Mouse (Mus musculus) stomach, postnatal 0 days (tissue): ENCODE data around the gene Lyrm9.

Experiments
- CTCF ChIP-seq: IDR thresholded peaks from 2 replicates; pipeline ENCODE4 v1.5.1; 2016; ENCODE audit warnings: antibody characterized with exemption, low read depth, mild to moderate bottlenecking, moderate library complexity
- EP300 ChIP-seq: optimal IDR thresholded peaks from 2 replicates; pipeline ENCODE3; 2016; ENCODE audit warnings: antibody characterized with exemption

DNA sequence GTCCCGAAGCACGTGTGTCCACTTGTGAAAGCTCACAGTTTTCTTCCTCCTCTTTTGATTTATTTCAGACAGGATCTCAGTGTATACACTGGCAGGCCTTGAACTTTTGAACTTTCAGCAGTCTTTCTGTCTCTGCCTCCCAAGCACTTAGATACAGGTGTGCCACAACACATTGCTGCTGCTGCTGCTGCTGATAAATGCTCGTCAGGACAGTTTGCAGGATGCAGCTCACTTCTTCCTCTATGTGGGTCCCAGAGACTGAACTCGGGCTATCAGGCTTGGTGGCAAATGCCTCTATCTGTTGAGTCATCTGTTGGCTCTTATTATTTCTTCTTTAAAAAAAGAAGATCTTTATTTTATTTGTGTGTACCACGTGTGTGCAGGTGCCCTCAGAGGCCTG lies 13.8 kb downstream of the Lyrm9 start:
- TF ChIP-seq CTCF, result no peak
- TF ChIP-seq EP300, result no peak
